Mouse (Mus musculus): ENCODE measurements around the gene Spns3.

Gene Spns3

GRCm38 (mm10) chr11:72550134-72550988, at the start of gene Spns3:
TSS of gene Spns3 (minus strand) at chr11:72550506.
- no peak for DNase-seq (ENCODE audit: low spot score in 2 of 2)

GRCm38 (mm10) chr11:72597780-72598179, 47.5 kb upstream of the Spns3 start:
- DNase-seq (ENCODE audit: low spot score in 2 of 2) = no peak

GRCm38 (mm10) chr11:72595010-72595737, 44.9 kb upstream of the Spns3 start:
- no peak for DNase-seq (ENCODE audit: low spot score in 2 of 2)

GRCm38 (mm10) chr11:72587537-72588233, 37.4 kb upstream of the Spns3 start:
- DNase-seq (ENCODE audit: low spot score in 2 of 2) = no peak

- no peak for DNase-seq (ENCODE audit: low spot score in 2 of 2)
Measured at GRCm38 (mm10) chr11:72586570-72586969, 36.3 kb upstream of the Spns3 start.

GRCm38 (mm10) chr11:72583092-72583491, 32.8 kb upstream of the Spns3 start:
- no peak for DNase-seq (ENCODE audit: low spot score in 2 of 2)

- no peak for DNase-seq (ENCODE audit: low spot score in 2 of 2)
Measured at GRCm38 (mm10) chr11:72582448-72582705, 32.1 kb upstream of the Spns3 start.

- no peak for DNase-seq (ENCODE audit: low spot score in 2 of 2)
Measured at GRCm38 (mm10) chr11:72581609-72582447, 31.5 kb upstream of the Spns3 start.

- DNase-seq (ENCODE audit: low spot score in 2 of 2) = no peak
Measured at GRCm38 (mm10) chr11:72578471-72578870, 28.2 kb upstream of the Spns3 start.

- no peak for DNase-seq (ENCODE audit: low spot score in 2 of 2)
Measured at GRCm38 (mm10) chr11:72576466-72577351, 26.4 kb upstream of the Spns3 start.

- DNase-seq (ENCODE audit: low spot score in 2 of 2) = no peak
Measured at GRCm38 (mm10) chr11:72576111-72576465, 25.8 kb upstream of the Spns3 start.

GRCm38 (mm10) chr11:72573819-72574218, 23.5 kb upstream of the Spns3 start:
- DNase-seq (ENCODE audit: low spot score in 2 of 2) = no peak

- DNase-seq (ENCODE audit: low spot score in 2 of 2) = peak; percentile 32 to 70
Measured at GRCm38 (mm10) chr11:72570319-72570979, 20.1 kb upstream of the Spns3 start.

GRCm38 (mm10) chr11:72569671-72570318, 19.5 kb upstream of the Spns3 start:
- DNase-seq (ENCODE audit: low spot score in 2 of 2) = no peak

GRCm38 (mm10) chr11:72569051-72569450, 18.7 kb upstream of the Spns3 start:
- no peak for DNase-seq (ENCODE audit: low spot score in 2 of 2)

GRCm38 (mm10) chr11:72566816-72567338, 16.6 kb upstream of the Spns3 start:
- peak in 1 of 2 experiments; percentile 51 for DNase-seq (ENCODE audit: low spot score in 2 of 2)

GRCm38 (mm10) chr11:72566304-72566703, 16.0 kb upstream of the Spns3 start:
- no peak for DNase-seq (ENCODE audit: low spot score in 2 of 2)

GRCm38 (mm10) chr11:72564232-72564807, 14.0 kb upstream of the Spns3 start:
- no peak for DNase-seq (ENCODE audit: low spot score in 2 of 2)

GRCm38 (mm10) chr11:72560661-72561060, 10.4 kb upstream of the Spns3 start:
- DNase-seq (ENCODE audit: low spot score in 2 of 2) = no peak

All from frontal cortex, postnatal 10 days (tissue).